Mouse (Mus musculus) lung, embryonic 14.5 days (tissue): ENCODE data around the gene Emsy. TPM values are rescaled to one million over a fixed set of nuclear protein-coding genes. Genes with fewer than 3 reads are reported as not detected.

ENCODE experiments used
- ATAC-seq: fragments of 200-750 bp; cut with Nextera tagmentation; 2 replicates; pipeline ENCODE4 v1.8.0; 2017; ENCODE audit warnings: mild to moderate bottlenecking, moderate TSS enrichment, moderate library complexity; ENCODE audit not compliant: insufficient read depth
- DNase-seq: peaks from one replicate; pipeline ENCODE4 v3.0.0-alpha.2; 2015
- H3K27ac ChIP-seq: fragments of 300-500 bp; sonication (generic); 2 replicates; pipeline ENCODE4 v1.5.1; 2014; ENCODE audit warnings: low read depth, mild to moderate bottlenecking, moderate library complexity
- H3K27me3 ChIP-seq: fragments of 300-500 bp; sonication (generic); 2 replicates; pipeline ENCODE4 v1.6.1; 2014; ENCODE audit warnings: low read length, control low read depth; ENCODE audit not compliant: insufficient read depth
- H3K36me3 ChIP-seq: fragments of 300-500 bp; sonication (generic); 2 replicates; pipeline ENCODE4 v1.6.1; 2014; ENCODE audit warnings: control low read depth; ENCODE audit not compliant: insufficient read depth
- H3K4me1 ChIP-seq: fragments of 300-500 bp; sonication (generic); 2 replicates; pipeline ENCODE4 v1.6.1; 2014; ENCODE audit warnings: antibody characterized with exemption, control low read depth; ENCODE audit not compliant: insufficient read depth
- H3K4me2 ChIP-seq: fragments of 300-500 bp; sonication (generic); 2 replicates; pipeline ENCODE4 v1.6.1; 2014; ENCODE audit warnings: mild to moderate bottlenecking
- H3K4me3 ChIP-seq: fragments of 300-500 bp; sonication (generic); 2 replicates; pipeline ENCODE4 v1.5.1; 2014; ENCODE audit warnings: low read depth, low read length
- H3K9ac ChIP-seq: fragments of 300-500 bp; sonication (generic); 2 replicates; pipeline ENCODE4 v1.6.1; 2014
- H3K9me3 ChIP-seq: fragments of 300-500 bp; sonication (generic); 2 replicates; pipeline ENCODE4 v1.6.1; 2016; ENCODE audit warnings: low read depth, low read length, control low read depth
- CTCF ChIP-seq: IDR thresholded peaks from 2 replicates; pipeline ENCODE4 v1.5.1; 2016; ENCODE audit warnings: antibody characterized with exemption, low read depth
- WGBS: fragments of 180-500 bp; shearing (Covaris S2); extraction: QIAGEN DNeasy Blood & Tissue Kit; methylation state at CpG from one replicate; pipeline ENCODE4 v1.1.7; 2014; 5-methylcytosine and 5-hydroxymethylcytosine counted together
- polyA plus RNA-seq: library from polyadenylated mRNA; unstranded; fragments of >200 nt; fragmentation: Nextera tagmentation; extraction: Ambion mirVana; gene quantifications from 2 replicates; pipeline ENCODE4 v1.2.1, GENCODE M21; 2014

Gene Emsy
- polyA plus RNA-seq, 1 experiment from 2014 or later: 45.5 TPM

DNA sequence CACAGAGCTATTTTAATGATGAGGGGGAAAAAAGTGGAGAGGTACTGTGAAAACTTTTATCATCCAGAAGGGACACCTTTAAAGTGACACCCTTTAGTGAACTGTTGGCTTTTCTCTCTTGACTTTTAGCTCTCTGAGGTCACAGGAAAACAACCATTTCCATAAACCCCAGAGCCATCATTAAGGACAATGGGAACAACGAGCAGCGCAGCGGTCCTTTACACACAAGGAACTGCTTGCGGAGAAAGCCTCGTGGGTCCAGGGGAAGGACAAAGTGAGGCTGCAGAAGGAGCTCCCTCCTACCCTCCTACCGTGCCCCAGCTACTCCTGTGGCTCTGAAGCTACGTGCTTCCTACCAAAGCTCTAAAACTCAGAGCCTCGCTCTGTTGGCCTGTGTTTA is 59.2 kb downstream of the Emsy start:
- no peak overlapping the region for H3K4me2 ChIP-seq
- no peak for TF ChIP-seq CTCF
- DNase-seq (no peak), ATAC-seq (no peak)
- peaks cover 71% of the 10 kb centered on the region for H3K36me3 ChIP-seq
- no peak overlapping the region for H3K9ac ChIP-seq
- no peak overlapping the region for H3K27ac ChIP-seq
- 82% methylated on average over 8 of the region's 8 CpGs for WGBS
- H3K4me3 ChIP-seq: no peak overlapping the region
- H3K9me3 ChIP-seq: no peaks in the 10 kb centered on the region
- H3K27me3 ChIP-seq: no peaks in the 10 kb centered on the region
- H3K4me1 ChIP-seq: no peaks in the 10 kb centered on the region

DNA sequence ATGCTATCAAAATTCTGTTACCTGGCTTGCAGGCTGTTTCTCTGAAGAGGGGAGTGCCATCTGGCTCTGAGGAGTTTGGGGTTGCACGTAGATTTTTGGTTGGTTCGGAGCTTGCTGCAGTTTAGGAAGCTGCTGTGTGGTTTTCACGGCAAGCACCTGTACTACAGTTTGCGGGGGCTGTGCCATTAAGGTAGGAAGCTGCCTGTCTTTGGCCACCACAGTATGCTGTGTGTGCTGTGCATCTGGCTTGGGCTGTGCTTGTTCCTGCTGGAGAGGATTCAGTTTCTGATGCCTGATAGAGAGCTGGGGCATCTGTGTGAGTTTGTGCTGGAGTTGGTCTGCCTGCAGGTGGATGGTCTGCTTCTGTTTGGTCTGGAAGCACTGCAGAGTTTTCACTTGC is 61.9 kb downstream of the Emsy start:
- 91% methylated on average over 4 of the region's 4 CpGs for WGBS
- Histone ChIP-seq H3K4me1 (no peaks in the 10 kb centered on the region), H3K27ac (no peak overlapping the region), H3K9me3 (no peaks in the 10 kb centered on the region), H3K4me3 (no peak overlapping the region), H3K9ac (no peak overlapping the region), H3K4me2 (no peak overlapping the region), H3K27me3 (no peaks in the 10 kb centered on the region), H3K36me3 (peaks cover 69% of the 10 kb centered on the region)
- DNase-seq: no peak
- no peak for ATAC-seq
- TF ChIP-seq CTCF: no peak

- Histone ChIP-seq H3K27ac (no peak overlapping the region), H3K4me1 (no peaks in the 10 kb centered on the region), H3K4me3 (no peak overlapping the region), H3K4me2 (no peak overlapping the region), H3K9me3 (no peaks in the 10 kb centered on the region), H3K36me3 (peaks cover 62% of the 10 kb centered on the region), H3K27me3 (no peaks in the 10 kb centered on the region), H3K9ac (no peak overlapping the region)
- no peak for TF ChIP-seq CTCF
- no peak for ATAC-seq
- WGBS: 85% methylated on average over 6 of the region's 6 CpGs
- DNase-seq: no peak
These were observed 63.3 kb downstream of the Emsy start for GRCm38 (mm10) chr7:98593276-98593675.

DNA sequence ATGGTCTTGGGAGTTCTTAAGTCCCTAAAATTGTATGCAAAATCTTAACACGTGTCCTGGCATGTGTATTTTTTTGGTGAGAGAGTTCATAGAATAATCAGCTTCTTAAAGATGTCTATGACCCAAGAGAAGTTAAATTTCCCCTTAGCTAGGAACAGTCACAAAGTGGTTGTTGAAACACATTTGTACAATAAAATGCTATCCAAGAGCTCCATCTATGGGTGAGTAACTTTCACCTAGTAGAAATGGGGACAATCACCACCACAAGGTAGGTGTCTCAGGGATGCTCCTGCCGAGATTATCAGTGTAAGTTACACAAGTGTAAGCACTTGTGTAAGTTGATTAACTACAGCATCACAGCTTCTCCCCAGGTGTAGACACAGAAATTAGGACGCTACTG is 67.6 kb downstream of the Emsy start:
- WGBS: 56% methylated on average over 3 of the region's 3 CpGs
- Histone ChIP-seq H3K4me1 (no peaks in the 10 kb centered on the region), H3K27me3 (no peaks in the 10 kb centered on the region), H3K27ac (no peak overlapping the region), H3K4me2 (no peak overlapping the region), H3K9ac (no peak overlapping the region), H3K9me3 (no peaks in the 10 kb centered on the region), H3K36me3 (peaks cover 34% of the 10 kb centered on the region), H3K4me3 (no peak overlapping the region)
- TF ChIP-seq CTCF: peak; percentile 55
- ATAC-seq: no peak
- DNase-seq: peak; percentile 77

DNA sequence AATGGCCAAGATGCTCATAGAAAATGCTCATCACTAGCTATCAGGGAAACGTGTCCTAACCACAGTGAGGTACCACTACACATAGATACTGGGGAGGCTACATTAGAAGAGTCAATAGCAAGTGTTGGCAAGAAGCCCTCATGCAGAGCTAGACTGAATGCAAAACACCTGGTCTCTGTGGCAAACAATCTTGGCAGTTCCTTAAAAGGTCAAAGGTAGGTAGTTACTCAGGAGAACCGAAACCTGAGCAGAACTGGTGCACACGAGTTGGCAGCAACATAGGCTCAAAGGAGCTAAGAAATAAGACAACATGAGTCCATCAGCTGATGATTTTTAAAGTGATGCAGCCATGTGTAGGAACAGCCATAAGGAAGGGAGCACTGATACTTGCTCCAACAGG is 70.3 kb downstream of the Emsy start:
- Histone ChIP-seq H3K4me3 (no peak overlapping the region), H3K36me3 (peaks cover 19% of the 10 kb centered on the region), H3K4me2 (no peak overlapping the region), H3K9me3 (no peaks in the 10 kb centered on the region), H3K4me1 (no peaks in the 10 kb centered on the region), H3K27ac (no peak overlapping the region), H3K9ac (no peak overlapping the region), H3K27me3 (no peaks in the 10 kb centered on the region)
- WGBS: 64% methylated on average over 3 of the region's 3 CpGs
- TF ChIP-seq CTCF: no peak
- ATAC-seq (no peak), DNase-seq (no peak)

DNA sequence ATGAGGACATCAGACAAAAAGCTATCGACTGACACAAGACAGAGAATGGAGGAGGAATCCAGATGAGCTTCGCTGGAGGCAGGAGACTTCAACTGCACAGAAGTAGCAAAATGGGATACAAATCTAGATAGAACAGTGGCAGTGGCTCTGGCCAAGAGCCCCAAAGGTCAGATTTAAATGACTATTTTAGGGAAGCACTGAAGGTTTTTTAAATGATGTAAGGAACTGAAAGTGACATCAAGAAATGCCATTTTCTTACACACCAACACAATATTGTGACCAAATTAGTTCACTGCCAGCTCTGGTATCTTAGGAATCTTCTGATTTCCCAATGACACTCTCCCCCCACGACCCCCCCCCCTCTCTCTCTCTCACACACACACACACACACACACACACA is 72.0 kb downstream of the Emsy start:
- no peak overlapping the region for H3K9ac ChIP-seq
- H3K4me3 ChIP-seq: no peak overlapping the region
- TF ChIP-seq CTCF: no peak
- H3K4me1 ChIP-seq: no peaks in the 10 kb centered on the region
- H3K4me2 ChIP-seq: no peak overlapping the region
- ATAC-seq (no peak), DNase-seq (no peak)
- no peaks in the 10 kb centered on the region for H3K27me3 ChIP-seq
- WGBS: 64% methylated on average over 3 of the region's 3 CpGs
- no peak overlapping the region for H3K27ac ChIP-seq
- H3K36me3 ChIP-seq: peaks cover 8% of the 10 kb centered on the region; the same call in 1 of the 2 replicates
- H3K9me3 ChIP-seq: no peaks in the 10 kb centered on the region

DNA sequence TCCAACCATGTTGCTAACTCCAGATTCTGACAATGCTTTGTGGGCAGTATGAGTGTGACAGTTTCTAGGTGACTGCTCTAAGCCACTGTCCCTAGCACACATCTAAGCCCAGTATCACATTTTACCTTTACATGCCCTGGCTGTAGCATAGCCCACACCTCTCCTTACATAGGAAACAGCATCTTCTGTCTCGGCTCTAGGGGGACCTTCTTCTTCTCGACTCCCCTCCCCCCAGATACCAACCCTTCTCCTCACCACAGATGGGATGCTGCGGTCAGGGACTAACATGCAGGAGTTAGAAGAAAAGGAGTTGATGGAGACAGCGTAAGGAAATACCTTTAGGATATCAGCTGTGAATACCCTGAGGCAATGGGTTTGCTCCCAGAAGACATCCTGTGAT is 75.3 kb downstream of the Emsy start:
- no peaks in the 10 kb centered on the region for H3K36me3 ChIP-seq
- no peak overlapping the region for H3K4me2 ChIP-seq
- H3K4me3 ChIP-seq: no peak overlapping the region
- ATAC-seq (no peak), DNase-seq (no peak)
- TF ChIP-seq CTCF: no peak
- no peak overlapping the region for H3K27ac ChIP-seq
- 72% methylated on average over 4 of the region's 4 CpGs for WGBS
- no peak overlapping the region for H3K9ac ChIP-seq
- no peaks in the 10 kb centered on the region for H3K27me3 ChIP-seq
- H3K9me3 ChIP-seq: no peaks in the 10 kb centered on the region
- no peaks in the 10 kb centered on the region for H3K4me1 ChIP-seq

GRCm38 (mm10) chr7:98580441-98580840 is 76.1 kb downstream of the Emsy start:
- TF ChIP-seq CTCF: no peak
- no peaks in the 10 kb centered on the region for H3K4me1 ChIP-seq
- H3K27me3 ChIP-seq: no peaks in the 10 kb centered on the region
- H3K4me3 ChIP-seq: no peak overlapping the region
- no peak overlapping the region for H3K9ac ChIP-seq
- H3K36me3 ChIP-seq: no peaks in the 10 kb centered on the region
- no peaks in the 10 kb centered on the region for H3K9me3 ChIP-seq
- H3K4me2 ChIP-seq: no peak overlapping the region
- 61% methylated on average over 7 of the region's 7 CpGs for WGBS
- no peak overlapping the region for H3K27ac ChIP-seq
- no peak for ATAC-seq
- DNase-seq: no peak
